Mouse (Mus musculus) cerebellum, adult 9-11 months (tissue): Measurements from ENCODE around the gene Tmem108.

Experiments
- DNase-seq: peaks from one replicate; pipeline ENCODE4 v3.0.0; 2022

The Tmem108 gene

DNA sequence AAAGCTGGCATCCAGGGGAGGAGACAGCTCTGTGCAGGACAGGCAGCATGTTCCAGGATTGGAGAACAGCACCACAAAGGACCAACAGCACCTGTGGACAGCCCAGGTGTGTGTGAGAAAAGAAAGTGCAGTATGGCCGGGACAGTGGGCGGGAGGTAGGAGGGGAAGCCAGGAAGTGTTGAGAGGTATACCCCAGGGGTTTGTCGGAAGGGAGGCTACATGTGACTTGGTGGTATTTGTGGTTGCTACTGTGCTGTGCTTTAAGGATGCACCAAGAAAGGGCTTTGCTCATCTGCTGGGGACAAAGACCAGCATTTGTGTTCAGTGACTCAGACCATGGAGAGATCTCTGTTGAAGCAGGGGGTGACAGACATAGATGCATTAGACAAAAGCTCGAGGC, 271.8 kb downstream of the Tmem108 start:
- DNase-seq: no peak

DNA sequence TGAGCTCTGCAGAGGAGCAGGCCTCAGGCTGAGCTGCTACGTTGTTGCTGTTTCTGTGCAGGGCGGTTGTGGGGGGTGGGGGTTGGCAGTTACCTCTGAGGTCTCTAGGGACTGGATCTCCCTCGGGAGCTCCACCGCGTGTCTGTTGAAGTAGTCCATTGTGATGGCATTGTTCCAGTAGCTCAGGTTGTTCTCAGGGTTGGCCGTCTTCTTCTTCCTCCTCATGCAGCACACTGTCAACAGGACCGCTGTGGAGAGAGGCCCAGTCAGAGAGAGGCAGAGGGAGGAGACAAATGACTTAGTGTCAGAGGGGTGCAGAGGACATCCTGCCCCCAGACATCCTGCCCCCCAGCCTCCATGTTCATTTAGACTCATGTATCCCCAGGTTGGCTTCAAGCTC, 272.5 kb downstream of the Tmem108 start:
- no peak for DNase-seq

- DNase-seq: no peak
Measured at GRCm38 (mm10) chr9:103486262-103486661, 275.4 kb downstream of the Tmem108 start.

- no peak for DNase-seq
Measured at GRCm38 (mm10) chr9:103485606-103486005, 276.0 kb downstream of the Tmem108 start.

DNA sequence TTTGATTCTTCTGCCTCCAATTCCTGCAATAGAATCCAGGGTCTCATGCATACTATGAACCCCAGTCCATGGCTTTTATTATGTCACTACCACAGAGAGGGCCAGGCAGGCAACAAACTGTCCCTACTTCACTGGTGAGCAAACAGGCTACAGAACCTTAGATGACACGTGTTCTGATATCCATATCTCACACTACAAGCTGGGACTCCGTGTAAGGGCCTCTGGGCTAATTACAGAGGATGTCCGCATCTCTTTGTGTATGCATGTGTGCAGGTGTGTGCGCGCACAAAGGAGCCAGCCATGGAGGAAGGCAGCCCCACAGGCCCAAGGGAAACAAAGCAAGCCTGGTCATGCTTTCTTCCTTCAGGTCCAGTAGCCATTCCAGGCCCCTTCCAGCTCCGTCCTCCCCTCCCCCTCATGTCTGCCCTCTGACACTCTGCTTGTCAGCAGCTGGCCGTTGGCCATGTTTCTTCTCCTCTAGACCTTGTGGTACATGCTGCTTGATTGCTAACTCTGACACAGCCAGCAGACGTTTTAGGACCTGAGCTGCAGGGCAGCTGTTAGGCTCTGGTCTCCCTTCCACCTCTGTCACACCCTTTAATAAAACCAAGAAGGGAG, 280.9 kb downstream of the Tmem108 start:
- no peak for DNase-seq

GRCm38 (mm10) chr9:103480044-103480576, 281.5 kb downstream of the Tmem108 start, which contains the start of gene Bfsp2:
Bfsp2 (minus strand) TSS chr9:103480420.
- no peak for DNase-seq

DNA sequence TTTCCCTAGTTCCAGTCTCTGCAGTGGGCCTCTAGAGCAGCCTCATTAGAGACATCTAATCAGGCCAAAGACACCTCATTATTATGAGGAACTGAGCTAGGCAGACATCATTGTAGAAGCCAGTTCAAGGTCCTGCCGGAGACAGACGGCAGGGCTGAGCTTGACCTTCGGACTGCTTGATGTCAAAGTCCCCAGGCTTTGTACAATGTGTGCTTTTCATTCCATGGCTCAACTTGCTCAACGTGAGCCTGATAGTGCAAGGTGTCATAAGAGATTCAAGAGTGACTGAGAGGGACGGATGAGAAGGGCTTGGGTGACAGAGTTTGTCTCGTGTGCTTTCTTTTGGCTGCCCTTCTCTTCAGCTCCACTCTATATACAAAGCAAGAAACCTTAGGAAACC, 286.2 kb downstream of the Tmem108 start:
- no peak for DNase-seq

DNA sequence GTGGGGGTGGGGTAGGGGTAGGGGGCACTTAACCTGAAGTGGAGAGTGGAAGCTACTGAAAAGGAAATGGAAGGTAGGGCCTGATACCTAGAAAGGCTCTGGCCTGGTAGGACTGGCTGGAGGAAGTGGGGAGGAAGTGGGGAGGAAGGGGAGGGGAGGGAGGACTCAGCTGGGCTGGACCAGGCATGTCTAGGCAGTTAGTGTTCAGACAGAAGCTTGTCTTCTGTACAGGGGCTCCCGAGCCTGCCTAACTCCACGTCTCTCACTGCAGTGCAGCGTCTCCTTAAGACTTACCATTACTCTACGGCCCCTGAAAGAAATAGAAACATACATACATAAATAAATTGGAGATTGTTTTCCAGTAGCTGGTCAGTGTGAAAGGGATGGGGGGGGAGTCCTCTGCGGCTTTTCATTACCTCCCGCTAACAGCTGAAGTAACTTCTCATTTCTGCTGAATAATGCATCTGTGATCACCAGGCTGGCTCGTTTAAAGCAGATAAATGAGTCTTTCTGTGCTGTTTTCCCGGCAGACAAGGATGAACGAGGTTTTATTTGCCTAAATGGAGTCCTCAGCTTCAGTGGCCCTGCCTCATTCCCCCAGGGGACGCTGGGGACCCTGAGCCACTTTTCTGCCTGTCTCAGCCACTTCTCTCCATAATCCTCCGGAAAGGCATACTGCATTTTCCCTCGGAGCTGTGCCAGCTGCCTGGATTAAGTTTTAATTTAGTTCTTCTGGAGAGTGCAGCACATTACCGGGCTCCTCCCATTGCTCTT, 287.5 kb downstream of the Tmem108 start:
- DNase-seq: no peak

DNA sequence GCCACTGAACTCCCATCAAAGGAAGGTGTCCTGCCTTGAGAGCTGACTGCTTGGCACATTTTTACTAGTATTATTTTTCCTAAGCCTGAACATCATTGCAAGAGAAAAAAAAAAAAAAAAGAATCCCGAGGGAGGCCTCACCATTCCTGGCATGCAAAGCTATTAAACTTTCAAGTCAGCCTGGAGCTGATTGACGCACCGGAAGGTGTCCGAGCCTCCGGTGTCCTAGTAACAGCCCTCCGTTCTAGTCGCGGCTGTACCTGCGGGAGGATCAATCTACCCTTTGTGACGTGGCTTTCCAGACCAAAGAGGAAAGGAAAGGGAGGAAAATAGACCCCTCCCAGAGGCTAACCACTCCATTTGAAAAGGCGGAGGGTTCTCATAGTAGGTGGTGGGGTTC, 289.9 kb downstream of the Tmem108 start:
- no peak for DNase-seq

- no peak for DNase-seq
Measured at GRCm38 (mm10) chr9:103469516-103469915, 292.1 kb downstream of the Tmem108 start.

DNA sequence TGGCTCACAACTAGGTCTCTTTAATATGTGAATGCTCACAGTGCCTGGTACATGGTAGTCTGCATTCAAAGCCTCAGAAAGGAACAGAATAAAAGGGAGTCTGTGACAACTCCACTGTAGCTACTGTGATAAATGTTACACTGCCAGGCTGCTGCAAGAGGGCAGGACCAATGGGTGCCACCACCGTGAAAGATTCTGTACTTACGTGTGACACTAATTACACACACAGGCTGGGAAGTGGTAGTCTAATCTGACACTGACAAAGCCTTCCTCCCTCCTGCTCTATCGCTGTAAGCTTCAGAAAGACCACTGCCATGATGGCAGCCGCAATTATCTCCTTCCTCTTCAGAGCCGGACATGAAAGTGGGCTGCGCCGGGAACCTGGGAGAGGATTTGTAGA, 292.7 kb downstream of the Tmem108 start:
- no peak for DNase-seq

- DNase-seq: peak; percentile 32
Measured at GRCm38 (mm10) chr9:103465711-103466220, 295.9 kb downstream of the Tmem108 start.

- no peak for DNase-seq
Measured at GRCm38 (mm10) chr9:103465293-103465692, 296.3 kb downstream of the Tmem108 start.

DNA sequence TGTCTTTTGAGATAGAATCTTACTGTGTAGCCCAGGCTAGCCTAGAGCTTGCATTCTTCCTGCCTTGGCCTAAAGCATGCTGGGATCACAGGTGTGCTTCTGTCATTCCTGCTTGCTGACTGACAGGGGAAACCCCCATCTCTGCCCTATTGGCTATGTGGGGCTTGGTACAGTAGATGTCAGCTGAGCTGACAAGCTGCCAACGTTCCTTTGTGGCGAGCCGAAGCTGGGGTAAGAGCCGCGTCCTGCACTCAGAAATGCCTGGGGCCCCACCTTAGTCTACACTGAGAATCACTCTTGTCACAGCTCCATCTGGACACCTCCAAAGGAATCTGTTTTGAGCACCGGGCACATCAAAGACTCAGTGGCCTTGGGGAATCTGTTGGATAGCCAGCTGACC, 297.8 kb downstream of the Tmem108 start:
- DNase-seq: no peak

DNA sequence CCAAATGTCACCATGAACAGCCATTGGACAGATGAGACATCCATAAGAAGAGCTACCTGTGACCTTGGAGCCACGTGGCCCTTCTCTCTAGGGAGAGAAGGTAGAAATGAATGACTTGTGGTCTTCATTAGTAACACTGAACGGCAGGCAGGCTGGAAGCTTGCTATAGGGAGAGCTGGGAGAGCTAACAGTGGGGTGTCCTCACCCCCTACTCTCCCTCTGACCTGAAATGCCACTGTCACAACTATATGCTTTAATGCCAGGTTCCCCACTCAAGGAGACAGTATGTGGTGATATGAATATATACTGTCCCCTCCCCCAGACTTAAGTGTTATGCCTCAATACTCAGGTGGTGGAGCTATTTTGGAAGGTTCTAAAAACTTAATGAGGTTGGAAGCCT, 301.8 kb downstream of the Tmem108 start:
- no peak for DNase-seq

GRCm38 (mm10) chr9:103459307-103459706, 302.3 kb downstream of the Tmem108 start:
- no peak for DNase-seq

DNA sequence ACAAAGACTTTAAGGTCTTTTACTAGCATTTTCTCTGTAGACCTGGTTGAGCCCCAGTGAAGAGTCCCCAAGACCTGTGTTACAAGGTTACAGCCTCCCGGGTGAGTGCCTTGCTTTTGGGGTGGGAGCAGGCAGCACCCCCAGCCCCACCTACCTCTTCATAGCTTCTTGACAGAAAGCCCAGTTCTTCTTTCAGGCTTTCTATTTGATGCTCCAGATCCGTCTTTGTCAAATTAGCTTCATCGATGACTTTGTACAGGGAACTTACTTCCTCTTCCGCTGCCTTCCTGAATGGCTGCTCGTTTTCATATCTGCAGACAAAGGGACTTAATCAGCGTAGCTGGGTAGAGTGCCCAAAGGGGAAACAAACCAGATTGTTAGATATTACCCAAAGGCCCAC, 312.0 kb downstream of the Tmem108 start:
- no peak for DNase-seq

DNA sequence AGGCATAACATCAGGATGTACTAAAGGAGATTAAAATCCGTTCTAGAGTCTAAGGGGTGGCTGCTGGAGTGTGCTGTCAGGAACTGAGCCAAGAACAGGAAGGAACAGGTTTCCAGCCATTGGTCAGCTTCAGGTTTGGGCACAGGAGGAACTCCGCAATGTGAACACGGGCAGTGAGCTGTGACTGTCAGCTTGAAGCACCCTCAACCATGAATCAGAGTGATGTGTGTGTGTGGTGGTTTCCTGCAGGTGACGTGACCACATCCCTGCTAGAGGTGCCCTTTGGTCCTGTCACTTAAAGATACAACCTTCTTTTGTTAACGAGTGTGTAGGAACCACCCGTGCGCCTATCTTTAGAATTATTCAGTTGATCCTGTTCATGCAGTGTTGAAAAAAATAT, 312.5 kb downstream of the Tmem108 start:
- no peak for DNase-seq

- no peak for DNase-seq
Measured at GRCm38 (mm10) chr9:103444656-103445055, 317.0 kb downstream of the Tmem108 start.

- DNase-seq: no peak
Measured at GRCm38 (mm10) chr9:103443824-103444185, 317.8 kb downstream of the Tmem108 start.

GRCm38 (mm10) chr9:103443121-103443823, 318.4 kb downstream of the Tmem108 start:
- DNase-seq: peak; percentile 7

DNA sequence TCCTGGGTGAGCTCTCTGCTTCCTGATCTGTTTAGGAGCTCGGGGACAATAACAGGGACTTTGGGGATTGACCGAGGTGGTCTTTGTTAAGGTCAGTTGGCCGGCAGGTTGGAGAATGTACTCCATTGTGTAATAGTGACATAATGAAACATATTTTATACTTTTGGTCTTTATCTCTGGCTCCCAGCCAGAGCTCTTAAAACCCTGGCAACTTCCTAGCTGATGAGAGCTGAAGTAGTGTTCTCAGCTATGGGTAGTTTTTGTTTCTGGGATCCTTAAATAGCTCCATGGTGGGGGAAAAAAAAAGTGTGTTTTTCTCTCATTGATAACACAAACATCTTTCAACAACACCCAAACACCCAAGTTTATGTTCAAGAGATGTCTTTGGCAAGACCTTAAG, 321.0 kb downstream of the Tmem108 start:
- DNase-seq: no peak

DNA sequence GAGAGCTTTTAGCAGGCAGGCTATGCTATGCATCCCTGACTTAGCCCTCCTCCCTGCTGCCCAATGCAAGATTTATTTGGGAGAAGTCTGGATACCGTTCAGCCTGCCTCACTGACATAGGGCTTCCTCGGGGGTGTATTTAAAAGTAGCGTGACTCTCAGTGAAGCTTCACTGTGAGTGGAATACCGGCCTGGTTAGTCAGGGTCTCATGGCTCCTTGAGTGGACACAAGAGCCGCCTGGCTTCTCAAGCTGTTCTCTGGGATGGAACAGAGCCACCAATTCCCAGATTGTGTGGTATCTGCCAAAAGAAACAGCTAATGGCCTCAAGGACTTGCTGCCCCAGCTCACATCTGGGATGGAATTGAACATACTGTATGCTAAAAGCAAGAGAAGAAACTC, 324.5 kb downstream of the Tmem108 start:
- no peak for DNase-seq

- no peak for DNase-seq
Measured at GRCm38 (mm10) chr9:103434116-103434515, 327.5 kb downstream of the Tmem108 start.
